Mouse (Mus musculus): Measurements from ENCODE around the gene Pld2. TPM values are rescaled to one million over a fixed set of nuclear protein-coding genes. Genes with fewer than 3 reads are reported as not detected.

Pld2 gene
- total and polyA plus RNA-seq, 2 experiments: 3.3 to 9.5 TPM

- no peaks in the 10 kb centered on the region for H3K27me3 ChIP-seq (ENCODE audit: control insufficient read depth, insufficient read depth, low read length)
- no peak for DNase-seq (ENCODE audit: extremely low read depth, low read depth, low spot score)
- H3K9ac ChIP-seq (ENCODE audit: low read depth, low read length): no peak overlapping the region
- H3K4me3 ChIP-seq (ENCODE audit: insufficient read depth, low read depth, low read length): no peak overlapping the region
- peaks cover 19% of the 10 kb centered on the region for H3K4me1 ChIP-seq (ENCODE audit: control insufficient read depth, insufficient read depth, low read length)
- no peak for TF ChIP-seq CTCF (IDR thresholded peaks at IDR 0.05; ENCODE audit: low read depth, low read length)
- no peak for TF ChIP-seq POLR2A (IDR thresholded peaks at IDR 0.05; ENCODE audit: extremely low read depth, insufficient read depth, low read length)
- 0 out of 2 replicates have a peak overlapping the region, but pooled peaks have one; percentile 24 for H3K27ac ChIP-seq (replicated peaks; ENCODE audit: insufficient read depth, low read depth, low read length)
- 0% methylated on average over 2 of the region's 2 CpGs for WGBS
- H3K36me3 ChIP-seq (ENCODE audit: control insufficient read depth, insufficient read depth, low read length): no peaks in the 10 kb centered on the region
- peaks cover 10% of the 10 kb centered on the region for H3K79me2 ChIP-seq (ENCODE audit: control insufficient read depth, insufficient read depth, low read length)
Observed at GRCm38 (mm10) chr11:70561937-70562286, 22.0 kb downstream of the Pld2 start.

- H3K4me3 ChIP-seq (ENCODE audit: insufficient read depth, low read depth, low read length): peak within 1 kb of the TSS; percentile 84
- H3K27ac ChIP-seq (replicated peaks; ENCODE audit: insufficient read depth, low read depth, low read length): peak within 1 kb of the TSS; percentile 81
- peak; percentile 93 for DNase-seq (ENCODE audit: extremely low read depth, low read depth, low spot score)
- TF ChIP-seq CTCF (IDR thresholded peaks at IDR 0.05; ENCODE audit: low read depth, low read length): no peak
- TF ChIP-seq POLR2A (IDR thresholded peaks at IDR 0.05; ENCODE audit: extremely low read depth, insufficient read depth, low read length): 0 out of 2 replicates have a peak, but pooled peaks have one; percentile 37
- no peaks in the 10 kb centered on the region for H3K27me3 ChIP-seq (ENCODE audit: control insufficient read depth, insufficient read depth, low read length)
- peak within 1 kb of the TSS; percentile 89 for H3K9ac ChIP-seq (ENCODE audit: low read depth, low read length)
- no peaks in the 10 kb centered on the region for H3K36me3 ChIP-seq (ENCODE audit: control insufficient read depth, insufficient read depth, low read length)
- peaks cover 19% of the 10 kb centered on the region for H3K4me1 ChIP-seq (ENCODE audit: control insufficient read depth, insufficient read depth, low read length)
- H3K79me2 ChIP-seq (ENCODE audit: control insufficient read depth, insufficient read depth, low read length): peaks cover 16% of the 10 kb centered on the region
- under 1% methylated on average over 57 of the region's 57 CpGs for WGBS
Observed at GRCm38 (mm10) chr11:70562287-70562994, 22.6 kb downstream of the Pld2 start, which contains the start of gene Mink1. Mink1 (plus strand) TSS chr11:70562881.

- Histone ChIP-seq H3K9ac (ENCODE audit: low read depth, low read length) (peak overlapping the region; percentile 89), H3K36me3 (ENCODE audit: control insufficient read depth, insufficient read depth, low read length) (no peaks in the 10 kb centered on the region), H3K27ac (replicated peaks; ENCODE audit: insufficient read depth, low read depth, low read length) (peak overlapping the region; percentile 50), H3K4me1 (ENCODE audit: control insufficient read depth, insufficient read depth, low read length) (peaks cover 19% of the 10 kb centered on the region), H3K79me2 (ENCODE audit: control insufficient read depth, insufficient read depth, low read length) (peaks cover 19% of the 10 kb centered on the region), H3K27me3 (ENCODE audit: control insufficient read depth, insufficient read depth, low read length) (no peaks in the 10 kb centered on the region), H3K4me3 (ENCODE audit: insufficient read depth, low read depth, low read length) (peak overlapping the region; percentile 84)
- no peak for TF ChIP-seq POLR2A (IDR thresholded peaks at IDR 0.05; ENCODE audit: extremely low read depth, insufficient read depth, low read length)
- no peak for TF ChIP-seq CTCF (IDR thresholded peaks at IDR 0.05; ENCODE audit: low read depth, low read length)
- DNase-seq (ENCODE audit: extremely low read depth, low read depth, low spot score): no peak
- WGBS: under 1% methylated on average over 31 of the region's 31 CpGs
Observed at GRCm38 (mm10) chr11:70562995-70563469, 23.2 kb downstream of the Pld2 start.

- no peak for TF ChIP-seq CTCF (IDR thresholded peaks at IDR 0.05; ENCODE audit: low read depth, low read length)
- peaks cover 26% of the 10 kb centered on the region for H3K79me2 ChIP-seq (ENCODE audit: control insufficient read depth, insufficient read depth, low read length)
- peak overlapping the region; percentile 84 for H3K4me3 ChIP-seq (ENCODE audit: insufficient read depth, low read depth, low read length)
- H3K27me3 ChIP-seq (ENCODE audit: control insufficient read depth, insufficient read depth, low read length): no peaks in the 10 kb centered on the region
- WGBS: 1% methylated on average over 25 of the region's 25 CpGs
- H3K9ac ChIP-seq (ENCODE audit: low read depth, low read length): peak overlapping the region; percentile 89
- peaks cover 19% of the 10 kb centered on the region for H3K4me1 ChIP-seq (ENCODE audit: control insufficient read depth, insufficient read depth, low read length)
- H3K27ac ChIP-seq (replicated peaks; ENCODE audit: insufficient read depth, low read depth, low read length): peak overlapping the region; percentile 50
- peak; percentile 59 for DNase-seq (ENCODE audit: extremely low read depth, low read depth, low spot score)
- no peaks in the 10 kb centered on the region for H3K36me3 ChIP-seq (ENCODE audit: control insufficient read depth, insufficient read depth, low read length)
Observed at GRCm38 (mm10) chr11:70563470-70564275, 23.8 kb downstream of the Pld2 start.

- H3K4me3 ChIP-seq (ENCODE audit: insufficient read depth, low read depth, low read length): 0 out of 2 replicates have a peak overlapping the region, but pooled peaks have one; percentile 8
- H3K27me3 ChIP-seq (ENCODE audit: control insufficient read depth, insufficient read depth, low read length): no peaks in the 10 kb centered on the region
- H3K79me2 ChIP-seq (ENCODE audit: control insufficient read depth, insufficient read depth, low read length): peaks cover 31% of the 10 kb centered on the region
- 16% methylated on average over 4 of the region's 4 CpGs for WGBS
- peak; percentile 91 for DNase-seq (ENCODE audit: extremely low read depth, low read depth, low spot score)
- H3K9ac ChIP-seq (ENCODE audit: low read depth, low read length): peak overlapping the region; percentile 13; the same call in 1 of the 2 replicates
- peaks cover 19% of the 10 kb centered on the region for H3K4me1 ChIP-seq (ENCODE audit: control insufficient read depth, insufficient read depth, low read length)
- H3K27ac ChIP-seq (replicated peaks; ENCODE audit: insufficient read depth, low read depth, low read length): peak overlapping the region; percentile 81
- H3K36me3 ChIP-seq (ENCODE audit: control insufficient read depth, insufficient read depth, low read length): no peaks in the 10 kb centered on the region
- no peak for TF ChIP-seq POLR2A (IDR thresholded peaks at IDR 0.05; ENCODE audit: extremely low read depth, insufficient read depth, low read length)
- TF ChIP-seq CTCF (IDR thresholded peaks at IDR 0.05; ENCODE audit: low read depth, low read length): peak; percentile 22; the same call in 1 of the 2 replicates
Observed at GRCm38 (mm10) chr11:70564276-70564873, 24.5 kb downstream of the Pld2 start.
